Mouse (Mus musculus) midbrain, postnatal 0 days (tissue): ENCODE measurements around the gene Pgbd1. TPM values are rescaled to one million over a fixed set of nuclear protein-coding genes. Genes with fewer than 3 reads are reported as not detected.

Source experiments
- ATAC-seq: fragments of 200-750 bp; cut with Nextera tagmentation; 2 replicates; pipeline ENCODE4 v1.8.0; 2017; ENCODE audit warnings: moderate number of reproducible peaks, mild to moderate bottlenecking, moderate TSS enrichment, moderate library complexity; ENCODE audit not compliant: low FRiP score
- DNase-seq: peaks from one replicate; pipeline ENCODE4 v3.0.0-alpha.2; 2015; ENCODE audit warnings: low spot score
- H3K27ac ChIP-seq: fragments of 300-500 bp; sonication (generic); 2 replicates; pipeline ENCODE4 v1.5.1; 2014; ENCODE audit warnings: low read depth, mild to moderate bottlenecking, low read length, mixed read lengths
- H3K27me3 ChIP-seq: fragments of 300-500 bp; sonication (generic); 2 replicates; pipeline ENCODE4 v1.6.1; 2014; ENCODE audit warnings: low read length, control low read depth, mixed read lengths; ENCODE audit not compliant: insufficient read depth
- H3K36me3 ChIP-seq: fragments of 300-500 bp; sonication (generic); 2 replicates; pipeline ENCODE4 v1.6.1; 2014; ENCODE audit warnings: low read length, control low read depth, mixed read lengths; ENCODE audit not compliant: insufficient read depth
- H3K4me1 ChIP-seq: fragments of 300-500 bp; sonication (generic); 2 replicates; pipeline ENCODE4 v1.6.1; 2014; ENCODE audit warnings: mild to moderate bottlenecking, control low read depth, antibody characterized with exemption, low read length, mixed read lengths; ENCODE audit not compliant: insufficient read depth
- H3K4me2 ChIP-seq: fragments of 300-500 bp; sonication (generic); 2 replicates; pipeline ENCODE4 v1.6.1; 2014; ENCODE audit warnings: low read depth, mild to moderate bottlenecking, low read length, mixed read lengths; ENCODE audit not compliant: poor library complexity, severe bottlenecking
- H3K4me3 ChIP-seq: fragments of 300-500 bp; sonication (generic); 2 replicates; pipeline ENCODE4 v1.5.1; 2014; ENCODE audit warnings: low read depth, mild to moderate bottlenecking, low read length, moderate library complexity
- H3K9ac ChIP-seq: fragments of 300-500 bp; sonication (generic); replicated peaks from 2 replicates; pipeline ENCODE4 v1.6.1; 2014; ENCODE audit warnings: mild to moderate bottlenecking, low read length, moderate library complexity, mixed read lengths; ENCODE audit not compliant: poor library complexity, severe bottlenecking
- H3K9me3 ChIP-seq: fragments of 300-500 bp; sonication (generic); 2 replicates; pipeline ENCODE4 v1.6.1; 2016; ENCODE audit warnings: low read length, control low read depth
- CTCF ChIP-seq: IDR thresholded peaks from 2 replicates; pipeline ENCODE4 v1.5.1; 2016; ENCODE audit warnings: antibody characterized with exemption, mild to moderate bottlenecking
- WGBS: fragments of 180-500 bp; shearing (Covaris S2); extraction: QIAGEN DNeasy Blood & Tissue Kit; methylation state at CpG from one replicate; pipeline ENCODE4 v1.1.7; 2014; 5-methylcytosine and 5-hydroxymethylcytosine counted together
- polyA plus RNA-seq: library from polyadenylated mRNA; unstranded; fragments of >200 nt; fragmentation: Nextera tagmentation; extraction: Ambion mirVana; gene quantifications from 2 replicates; pipeline ENCODE4 v1.2.1, GENCODE M21; 2015
- total RNA-seq: library from RNA; depleted of rRNA; stranded (reverse); fragments of >200 nt; gene quantifications from 2 replicates; pipeline ENCODE4 v1.2.3, GENCODE M21; 2014

The Pgbd1 gene
- total and polyA plus RNA-seq, 2 experiments from 2014 or later = 1.9 to 2.8 TPM

DNA sequence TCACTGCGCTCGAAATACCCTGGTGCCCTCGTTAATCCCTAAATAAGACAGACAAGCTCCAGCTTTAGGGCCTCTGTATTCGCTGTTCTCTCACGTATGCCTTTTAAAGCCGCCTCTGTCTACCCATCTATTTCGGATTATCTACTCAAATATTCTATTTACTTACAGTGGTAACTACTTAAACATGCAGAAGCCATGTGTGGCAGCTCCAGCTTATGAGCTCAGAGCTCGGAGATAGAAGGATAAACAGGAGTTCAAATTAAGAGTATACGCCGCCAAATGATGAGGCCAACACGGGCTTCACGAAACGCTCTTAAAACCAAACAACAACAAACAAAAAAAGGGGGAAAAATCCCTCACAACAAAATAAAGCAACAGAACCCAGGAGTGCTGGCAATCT lies 12.2 kb upstream of the Pgbd1 start:
- WGBS = 1% methylated on average over 13 of the region's 13 CpGs
- Histone ChIP-seq H3K27me3 (no peaks in the 10 kb centered on the region), H3K27ac (peak overlapping the region; percentile 78), H3K4me3 (peak overlapping the region; percentile 79), H3K36me3 (peaks cover under 1% of the 10 kb centered on the region), H3K4me2 (peak overlapping the region; percentile 81), H3K9me3 (no peaks in the 10 kb centered on the region), H3K9ac (peak overlapping the region; percentile 79), H3K4me1 (peaks cover 3% of the 10 kb centered on the region; the same call in 1 of the 2 replicates)
- no peak for TF ChIP-seq CTCF
- ATAC-seq (peak; percentile 24; the same call in 1 of the 2 replicates), DNase-seq (no peak)

DNA sequence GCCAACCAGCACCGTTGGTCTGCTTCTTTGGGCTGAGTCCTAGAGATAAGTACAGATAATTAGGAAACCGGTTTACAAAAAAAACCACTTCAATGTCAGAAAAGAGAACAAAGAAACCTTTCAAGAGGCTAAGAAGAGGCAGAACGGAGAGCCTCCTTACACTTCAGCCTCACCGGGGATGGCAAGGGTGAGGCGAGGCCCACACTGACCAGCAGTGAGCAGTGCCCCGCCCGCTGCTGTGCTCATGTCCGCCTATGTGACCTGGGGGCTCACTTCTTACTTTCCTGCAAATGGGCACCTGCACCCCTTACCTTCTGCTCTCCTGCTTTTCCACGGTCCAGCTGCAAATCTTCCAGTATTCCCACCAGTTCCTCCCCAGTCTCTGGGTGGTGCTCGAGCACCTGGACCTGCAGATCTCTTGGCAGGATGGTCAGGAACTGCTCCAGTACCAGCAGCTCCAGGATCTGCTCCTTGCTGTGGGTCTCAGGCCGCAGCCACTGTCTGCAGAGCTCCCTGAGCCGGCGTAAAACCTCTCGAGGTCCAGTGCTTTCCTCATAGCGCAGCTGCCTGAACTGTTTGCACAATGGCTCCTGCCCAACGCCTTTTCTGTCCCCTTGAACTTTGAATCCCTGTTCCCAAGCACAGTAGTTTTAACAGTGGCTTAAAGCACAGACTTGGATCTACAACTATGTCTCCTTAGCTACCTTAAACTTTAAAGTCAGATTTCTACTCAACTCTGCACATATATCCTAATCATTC lies 7.2 kb upstream of the Pgbd1 start:
- no peaks in the 10 kb centered on the region for H3K27me3 ChIP-seq
- WGBS = 84% methylated on average over 16 of the region's 16 CpGs
- no peak for DNase-seq
- ATAC-seq = no peak
- H3K4me3 ChIP-seq = no peak overlapping the region
- no peak for TF ChIP-seq CTCF
- peaks cover 3% of the 10 kb centered on the region; the same call in 1 of the 2 replicates for H3K4me1 ChIP-seq
- H3K27ac ChIP-seq = no peak overlapping the region
- H3K4me2 ChIP-seq = no peak overlapping the region
- H3K9ac ChIP-seq = no peak overlapping the region
- no peaks in the 10 kb centered on the region for H3K9me3 ChIP-seq
- peaks cover 33% of the 10 kb centered on the region for H3K36me3 ChIP-seq

DNA sequence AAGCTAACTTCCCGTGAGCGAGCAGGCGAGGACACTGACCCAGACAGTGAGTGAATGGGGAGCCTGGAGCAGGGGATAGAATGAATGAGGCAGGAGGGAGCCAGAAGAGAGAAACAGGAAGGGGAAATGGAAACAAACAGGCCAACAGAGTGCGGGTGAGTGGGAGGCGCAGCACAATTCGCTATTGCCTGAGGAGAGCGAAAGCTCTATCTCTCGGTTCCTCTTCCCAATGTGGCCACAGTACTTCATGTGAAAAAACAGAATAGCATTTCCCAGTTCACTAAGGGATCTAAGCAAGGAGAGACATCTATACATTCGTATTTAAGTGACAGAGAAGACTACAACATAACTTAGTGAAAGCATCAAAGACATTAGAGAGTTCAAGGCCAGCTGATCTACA lies 5.9 kb upstream of the Pgbd1 start:
- WGBS = 90% methylated on average over 9 of the region's 9 CpGs
- ATAC-seq (no peak), DNase-seq (no peak)
- H3K27me3 ChIP-seq = no peaks in the 10 kb centered on the region
- no peaks in the 10 kb centered on the region for H3K4me1 ChIP-seq
- H3K27ac ChIP-seq = no peak overlapping the region
- no peaks in the 10 kb centered on the region for H3K9me3 ChIP-seq
- H3K36me3 ChIP-seq = peaks cover 33% of the 10 kb centered on the region
- H3K4me2 ChIP-seq = no peak overlapping the region
- H3K4me3 ChIP-seq = no peak overlapping the region
- no peak for TF ChIP-seq CTCF
- H3K9ac ChIP-seq = no peak overlapping the region

GRCm38 (mm10) chr13:21441207-21441572 lies 332 bp upstream of the Pgbd1 start:
- Histone ChIP-seq H3K4me1 (no peaks in the 10 kb centered on the region), H3K27me3 (no peaks in the 10 kb centered on the region), H3K9me3 (no peaks in the 10 kb centered on the region), H3K36me3 (peaks cover 22% of the 10 kb centered on the region), H3K27ac (0 out of 2 replicates have a peak overlapping the region, but pooled peaks have one; percentile 77), H3K9ac (peak overlapping the region; percentile 71; the same call in 1 of the 2 replicates), H3K4me3 (peak overlapping the region; percentile 59), H3K4me2 (peak overlapping the region; percentile 83)
- ATAC-seq (peak; percentile 49), DNase-seq (no peak)
- 15% methylated on average over 10 of the region's 10 CpGs for WGBS
- TF ChIP-seq CTCF = no peak

- Histone ChIP-seq H3K27ac (no peak overlapping the region), H3K9me3 (no peaks in the 10 kb centered on the region), H3K4me1 (no peaks in the 10 kb centered on the region), H3K4me2 (no peak overlapping the region), H3K36me3 (no peaks in the 10 kb centered on the region), H3K27me3 (no peaks in the 10 kb centered on the region), H3K4me3 (no peak overlapping the region), H3K9ac (no peak overlapping the region)
- DNase-seq (no peak), ATAC-seq (no peak)
- WGBS = 91% methylated on average over 4 of the region's 4 CpGs
- TF ChIP-seq CTCF = no peak
These were observed 5.4 kb downstream of the Pgbd1 start for GRCm38 (mm10) chr13:21435476-21435875.

- Histone ChIP-seq H3K9ac (no peak overlapping the region), H3K9me3 (no peaks in the 10 kb centered on the region), H3K27ac (no peak overlapping the region), H3K4me2 (no peak overlapping the region), H3K4me1 (no peaks in the 10 kb centered on the region), H3K27me3 (no peaks in the 10 kb centered on the region), H3K4me3 (no peak overlapping the region), H3K36me3 (no peaks in the 10 kb centered on the region)
- no peak for TF ChIP-seq CTCF
- 97% methylated on average over 1 of the region's 1 CpGs for WGBS
- ATAC-seq = no peak
- DNase-seq = no peak
These were observed 13.2 kb downstream of the Pgbd1 start for GRCm38 (mm10) chr13:21427631-21428030.
